Mouse (Mus musculus): ENCODE results near the gene Nek11.

DNA sequence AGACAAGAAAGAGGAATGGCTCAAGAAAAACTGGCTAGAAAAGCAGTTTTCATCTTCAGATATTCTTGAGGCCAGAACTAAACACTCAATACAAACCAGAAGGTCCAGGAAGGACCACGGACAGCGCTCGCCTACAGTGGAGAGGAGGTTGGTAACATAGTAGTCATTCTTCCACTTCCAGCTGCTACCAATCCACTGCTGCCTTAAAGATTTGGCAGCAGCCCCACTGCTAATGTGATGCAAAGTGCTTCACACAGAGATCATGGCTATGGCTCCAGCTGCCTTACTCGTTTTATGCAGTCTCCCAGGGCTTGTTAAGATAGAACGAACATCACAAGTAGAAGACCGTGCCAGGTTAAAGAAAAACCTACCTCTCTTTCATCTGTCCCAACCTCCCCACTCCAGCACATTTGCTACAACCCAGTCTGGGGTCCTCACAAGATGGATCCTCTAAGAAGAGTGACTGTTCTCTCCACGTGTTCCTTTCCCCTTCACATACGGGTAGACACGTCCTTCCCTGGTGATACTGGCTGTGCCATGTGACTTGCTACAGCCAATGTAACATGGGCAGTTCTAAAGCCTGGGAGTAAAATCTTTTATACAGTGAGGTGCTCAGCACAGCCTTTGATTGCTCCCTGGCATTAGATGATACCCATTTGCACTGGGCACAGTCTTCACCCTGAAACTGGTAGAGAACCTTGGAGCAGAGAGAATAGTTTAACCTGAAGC, 85.6 kb downstream of the Nek11 start:
- TF ChIP-seq CTCF (IDR thresholded peaks at IDR 0.05; ENCODE audit: low read depth) (no peak), EP300 (IDR thresholded peaks at IDR 0.05; ENCODE audit: low read depth) (no peak)
